Mouse (Mus musculus): ENCODE results near the gene Clic4. TPM values are rescaled to one million over a fixed set of nuclear protein-coding genes. Genes with fewer than 3 reads are reported as not detected.
A peak's percentile ranks its signal among the peaks of the same experiment; 100 is the strongest.

Gene Clic4
- polyA plus RNA-seq, 1 experiment from 2014 or later = 63.8 TPM

GRCm38 (mm10) chr4:135169096-135169495 lies 103.5 kb downstream of the Clic4 start:
- H3K9me3 ChIP-seq = no peaks in the 10 kb centered on the region
- H3K4me1 ChIP-seq = peaks cover 14% of the 10 kb centered on the region
- no peak overlapping the region for H3K4me3 ChIP-seq
- peaks cover 54% of the 10 kb centered on the region for H3K27me3 ChIP-seq (replicated peaks)
- H3K9ac ChIP-seq = no peak overlapping the region
- H3K4me2 ChIP-seq = no peak overlapping the region
- no peaks in the 10 kb centered on the region for H3K36me3 ChIP-seq (replicated peaks)
- no peak for ATAC-seq (replicated peaks)
- no peak overlapping the region for H3K27ac ChIP-seq
- WGBS = 74% methylated on average over 10 of the region's 10 CpGs

DNA sequence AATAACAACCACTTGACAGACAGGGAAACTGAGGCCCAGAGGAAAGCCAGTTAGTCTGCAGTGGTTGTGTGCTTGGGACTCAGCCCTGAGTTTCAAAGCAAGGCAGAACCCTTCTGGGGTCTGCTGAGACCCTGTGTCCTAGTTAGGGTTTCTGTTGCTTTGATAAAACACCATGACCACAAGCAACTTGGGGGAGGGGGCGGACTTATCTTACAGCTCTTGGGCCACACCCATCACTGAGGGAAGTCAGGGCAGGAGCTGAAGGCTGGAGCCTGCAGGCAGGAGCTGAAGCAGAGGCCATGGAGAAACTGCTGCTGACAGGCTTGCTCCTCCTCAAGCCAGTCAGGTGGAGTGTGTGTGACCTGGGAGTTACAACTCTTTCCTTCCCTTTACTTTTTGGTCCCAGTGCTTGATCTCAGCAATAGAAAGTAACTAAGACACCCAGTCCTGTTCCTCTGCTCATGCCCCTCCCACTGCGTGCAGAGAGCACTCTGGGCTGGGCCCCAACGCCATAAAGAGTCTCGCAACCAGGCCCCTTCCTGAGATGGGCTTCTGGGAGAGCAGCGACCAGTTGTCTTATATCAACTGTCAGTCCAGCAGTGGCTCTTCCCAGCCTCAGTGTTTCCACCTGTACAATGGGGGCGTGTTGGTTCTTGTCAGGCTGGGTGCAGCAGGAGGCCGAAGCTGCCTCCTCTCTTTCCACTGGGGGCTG lies 104.6 kb downstream of the Clic4 start:
- no peak for ATAC-seq (replicated peaks)
- Histone ChIP-seq H3K4me2 (no peak overlapping the region), H3K36me3 (replicated peaks) (no peaks in the 10 kb centered on the region), H3K4me1 (peaks cover 14% of the 10 kb centered on the region), H3K27me3 (replicated peaks) (peaks cover 55% of the 10 kb centered on the region), H3K9ac (no peak overlapping the region), H3K27ac (no peak overlapping the region), H3K9me3 (no peaks in the 10 kb centered on the region), H3K4me3 (no peak overlapping the region)
- WGBS = 50% methylated on average over 7 of the region's 7 CpGs

GRCm38 (mm10) chr4:135166413-135167225 lies 106.0 kb downstream of the Clic4 start:
- H3K4me1 ChIP-seq = peaks cover 14% of the 10 kb centered on the region
- H3K4me3 ChIP-seq = no peak overlapping the region
- no peak overlapping the region for H3K27ac ChIP-seq
- H3K9me3 ChIP-seq = no peaks in the 10 kb centered on the region
- H3K9ac ChIP-seq = no peak overlapping the region
- H3K36me3 ChIP-seq (replicated peaks) = no peaks in the 10 kb centered on the region
- WGBS = 4% methylated on average over 23 of the region's 23 CpGs
- ATAC-seq (replicated peaks) = peak; percentile 45; the same call in 1 of the 2 replicates
- H3K27me3 ChIP-seq (replicated peaks) = peaks cover 55% of the 10 kb centered on the region
- H3K4me2 ChIP-seq = 0 out of 2 replicates have a peak overlapping the region, but pooled peaks have one; percentile 1

GRCm38 (mm10) chr4:135165761-135166160 lies 106.9 kb downstream of the Clic4 start:
- Histone ChIP-seq H3K4me2 (no peak overlapping the region), H3K27ac (no peak overlapping the region), H3K4me1 (peaks cover 14% of the 10 kb centered on the region), H3K9ac (no peak overlapping the region), H3K36me3 (replicated peaks) (no peaks in the 10 kb centered on the region), H3K9me3 (no peaks in the 10 kb centered on the region), H3K4me3 (no peak overlapping the region), H3K27me3 (replicated peaks) (peaks cover 56% of the 10 kb centered on the region)
- 62% methylated on average over 6 of the region's 6 CpGs for WGBS
- ATAC-seq (replicated peaks) = no peak

Other genes with a start within 250 kb of the Clic4 start
- not detected in 2 replicates for gene Runx3, start 152.2 kb downstream of the Clic4 start, polyA plus RNA-seq (2015; fragmentation: Nextera tagmentation; extraction: Ambion mirVana)
- gene Srrm1, start 80.5 kb upstream of the Clic4 start, polyA plus RNA-seq (2015; fragmentation: Nextera tagmentation; extraction: Ambion mirVana) = 169 and 185 TPM in 2 replicates
- gene Ncmap, start 125.4 kb upstream of the Clic4 start, polyA plus RNA-seq (2015; fragmentation: Nextera tagmentation; extraction: Ambion mirVana) = 1.1 and 1.2 TPM in 2 replicates
- 53.0 and 54.1 TPM in 2 replicates for gene Rcan3, start 161.0 kb upstream of the Clic4 start, polyA plus RNA-seq (2015; fragmentation: Nextera tagmentation; extraction: Ambion mirVana)
- gene Stpg1, start 222.0 kb upstream of the Clic4 start, polyA plus RNA-seq (2015; fragmentation: Nextera tagmentation; extraction: Ambion mirVana) = 0.36 and 0.59 TPM in 2 replicates
- gene Nipal3, start 222.2 kb upstream of the Clic4 start, polyA plus RNA-seq (2015; fragmentation: Nextera tagmentation; extraction: Ambion mirVana) = 10.7 and 13.1 TPM in 2 replicates